Mouse (Mus musculus) neural tube, embryonic 14.5 days (tissue): ENCODE data around the gene Erc2. TPM values are rescaled to one million over a fixed set of nuclear protein-coding genes. Genes with fewer than 3 reads are reported as not detected.

Experiments
- ATAC-seq: fragments of 200-750 bp; cut with Nextera tagmentation; 2 replicates; pipeline ENCODE4 v1.8.0; 2017; ENCODE audit warnings: low read depth, mild to moderate bottlenecking, moderate TSS enrichment, moderate library complexity
- H3K27ac ChIP-seq: fragments of 300-500 bp; sonication (generic); 2 replicates; pipeline ENCODE4 v1.5.1; 2014; ENCODE audit warnings: low read depth, mild to moderate bottlenecking, control low read depth, low read length, moderate library complexity, mixed read lengths
- H3K27me3 ChIP-seq: fragments of 300-500 bp; sonication (generic); 2 replicates; pipeline ENCODE4 v1.6.1; 2014; ENCODE audit warnings: low read length; ENCODE audit not compliant: control insufficient read depth, insufficient read depth
- H3K36me3 ChIP-seq: fragments of 300-500 bp; sonication (generic); 2 replicates; pipeline ENCODE4 v1.6.1; 2014; ENCODE audit warnings: low read length, mixed read lengths; ENCODE audit not compliant: control insufficient read depth, insufficient read depth
- H3K4me1 ChIP-seq: fragments of 300-500 bp; sonication (generic); 2 replicates; pipeline ENCODE4 v1.6.1; 2014; ENCODE audit warnings: low read length; ENCODE audit not compliant: control insufficient read depth, insufficient read depth
- H3K4me2 ChIP-seq: fragments of 300-500 bp; sonication (generic); 2 replicates; pipeline ENCODE4 v1.6.1; 2014; ENCODE audit warnings: mild to moderate bottlenecking, low read depth, low read length, control low read depth
- H3K4me3 ChIP-seq: fragments of 300-500 bp; sonication (generic); 2 replicates; pipeline ENCODE4 v1.5.1; 2014; ENCODE audit warnings: low read depth, low read length, control low read depth, mixed read lengths
- H3K9ac ChIP-seq: fragments of 300-500 bp; sonication (generic); replicated peaks from 2 replicates; pipeline ENCODE4 v1.6.1; 2014; ENCODE audit warnings: low read depth, mild to moderate bottlenecking, control low read depth, low read length, mixed read lengths
- H3K9me3 ChIP-seq: fragments of 300-500 bp; sonication (generic); 2 replicates; pipeline ENCODE4 v1.6.1; 2016; ENCODE audit warnings: low read length; ENCODE audit not compliant: control insufficient read depth
- WGBS: fragments of 180-500 bp; shearing (Covaris S2); extraction: QIAGEN DNeasy Blood & Tissue Kit; methylation state at CpG from one replicate; pipeline ENCODE4 v1.1.7; 2014; 5-methylcytosine and 5-hydroxymethylcytosine counted together
- polyA plus RNA-seq: library from polyadenylated mRNA; unstranded; fragments of >200 nt; fragmentation: Nextera tagmentation; extraction: Ambion mirVana; gene quantifications from 2 replicates; pipeline ENCODE4 v1.2.1, GENCODE M21; 2014

Gene Erc2
- polyA plus RNA-seq, 1 experiment from 2014 or later, result 117 TPM

GRCm38 (mm10) chr14:27985201-27985600 lies 363.0 kb downstream of the Erc2 start:
- WGBS, result 60% methylated on average over 5 of the region's 5 CpGs
- H3K36me3 ChIP-seq, result no peaks in the 10 kb centered on the region
- no peak for ATAC-seq
- H3K4me2 ChIP-seq, result no peak overlapping the region
- H3K27me3 ChIP-seq, result no peaks in the 10 kb centered on the region
- H3K9me3 ChIP-seq, result no peaks in the 10 kb centered on the region
- H3K4me3 ChIP-seq, result no peak overlapping the region
- no peak overlapping the region for H3K27ac ChIP-seq
- no peak overlapping the region for H3K9ac ChIP-seq
- 0 out of 2 replicates have a peak, but pooled peaks cover 2% of the 10 kb centered on the region for H3K4me1 ChIP-seq

DNA sequence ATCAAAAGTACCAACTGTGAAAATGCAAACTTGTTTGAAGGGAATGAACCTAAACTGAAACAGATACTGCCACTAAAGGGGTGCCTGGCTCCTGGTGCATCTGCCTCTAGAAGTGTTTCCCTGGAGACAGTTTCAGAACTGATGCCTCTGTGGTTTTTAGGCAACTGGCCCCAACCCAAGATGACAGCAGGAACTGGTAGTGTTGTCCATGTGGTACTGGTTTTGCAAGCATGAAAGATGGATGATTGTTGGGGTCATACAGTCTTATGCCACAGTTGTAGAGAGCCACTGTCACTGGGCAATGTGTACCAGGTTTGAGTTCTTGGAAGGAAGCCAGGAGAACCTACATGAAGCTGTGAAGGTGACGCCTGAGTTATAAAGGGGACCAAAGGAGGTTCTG lies 365.2 kb downstream of the Erc2 start:
- Histone ChIP-seq H3K9me3 (no peaks in the 10 kb centered on the region), H3K4me3 (no peak overlapping the region), H3K36me3 (no peaks in the 10 kb centered on the region), H3K4me1 (0 out of 2 replicates have a peak, but pooled peaks cover 2% of the 10 kb centered on the region), H3K27me3 (no peaks in the 10 kb centered on the region), H3K4me2 (no peak overlapping the region), H3K9ac (no peak overlapping the region), H3K27ac (no peak overlapping the region)
- ATAC-seq, result no peak
- WGBS, result 93% methylated on average over 1 of the region's 1 CpGs

DNA sequence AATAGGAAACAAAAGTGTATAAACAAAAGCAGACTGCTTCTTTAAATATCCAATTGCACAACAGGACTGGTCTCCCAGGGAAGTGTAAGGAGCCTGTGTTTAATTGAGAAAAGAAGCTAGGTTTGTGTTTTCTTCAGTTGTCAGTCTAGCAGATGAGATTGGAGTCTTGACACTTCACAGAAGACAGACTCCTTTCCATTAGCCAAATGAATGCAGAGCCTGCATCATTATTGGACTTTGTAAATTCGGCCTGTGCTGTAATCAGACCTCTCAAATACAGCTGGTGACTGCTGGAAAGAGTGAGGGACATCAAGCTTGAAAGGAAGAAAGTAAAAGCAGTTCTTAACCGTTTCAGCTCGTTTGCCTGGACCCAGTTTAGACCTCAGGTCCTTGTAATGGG lies 376.3 kb downstream of the Erc2 start:
- ATAC-seq, result no peak
- Histone ChIP-seq H3K27ac (no peak overlapping the region), H3K9me3 (no peaks in the 10 kb centered on the region), H3K4me2 (no peak overlapping the region), H3K36me3 (no peaks in the 10 kb centered on the region), H3K4me3 (no peak overlapping the region), H3K27me3 (no peaks in the 10 kb centered on the region), H3K9ac (no peak overlapping the region), H3K4me1 (no peaks in the 10 kb centered on the region)
- WGBS, result 66% methylated on average over 3 of the region's 3 CpGs

DNA sequence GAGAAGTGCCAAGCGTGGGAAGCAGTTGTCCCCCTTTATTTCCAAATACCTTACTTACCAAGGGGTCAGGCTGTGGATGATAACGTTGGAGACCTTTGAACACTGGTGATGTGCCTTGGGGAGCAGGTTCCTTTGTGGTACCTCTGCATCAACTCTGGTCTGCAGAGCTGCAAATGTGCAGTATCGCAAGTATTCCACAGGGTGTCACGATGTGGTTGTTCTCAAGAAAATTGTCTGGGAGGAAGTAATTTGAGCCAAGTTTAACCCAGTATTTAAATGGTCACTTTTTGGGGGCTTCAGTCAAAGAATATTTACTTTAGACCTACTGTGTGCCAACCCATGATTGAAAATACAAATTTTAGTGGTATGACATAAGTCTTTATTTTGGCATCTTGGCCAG lies 381.8 kb downstream of the Erc2 start:
- Histone ChIP-seq H3K27me3 (no peaks in the 10 kb centered on the region), H3K36me3 (no peaks in the 10 kb centered on the region), H3K4me3 (no peak overlapping the region), H3K4me2 (no peak overlapping the region), H3K4me1 (no peaks in the 10 kb centered on the region), H3K9me3 (no peaks in the 10 kb centered on the region), H3K27ac (no peak overlapping the region), H3K9ac (no peak overlapping the region)
- whole genome bisulfite sequencing, result 55% methylated on average over 4 of the region's 4 CpGs
- no peak for ATAC-seq

- ATAC-seq, result no peak
- no peaks in the 10 kb centered on the region for H3K36me3 ChIP-seq
- H3K4me3 ChIP-seq, result no peak overlapping the region
- no peak overlapping the region for H3K4me2 ChIP-seq
- H3K4me1 ChIP-seq, result no peaks in the 10 kb centered on the region
- H3K27ac ChIP-seq, result no peak overlapping the region
- 88% methylated on average over 10 of the region's 10 CpGs for WGBS
- H3K9me3 ChIP-seq, result no peaks in the 10 kb centered on the region
- H3K9ac ChIP-seq, result no peak overlapping the region
- H3K27me3 ChIP-seq, result no peaks in the 10 kb centered on the region
Measured at GRCm38 (mm10) chr14:28010536-28011280, 388.5 kb downstream of the Erc2 start.

DNA sequence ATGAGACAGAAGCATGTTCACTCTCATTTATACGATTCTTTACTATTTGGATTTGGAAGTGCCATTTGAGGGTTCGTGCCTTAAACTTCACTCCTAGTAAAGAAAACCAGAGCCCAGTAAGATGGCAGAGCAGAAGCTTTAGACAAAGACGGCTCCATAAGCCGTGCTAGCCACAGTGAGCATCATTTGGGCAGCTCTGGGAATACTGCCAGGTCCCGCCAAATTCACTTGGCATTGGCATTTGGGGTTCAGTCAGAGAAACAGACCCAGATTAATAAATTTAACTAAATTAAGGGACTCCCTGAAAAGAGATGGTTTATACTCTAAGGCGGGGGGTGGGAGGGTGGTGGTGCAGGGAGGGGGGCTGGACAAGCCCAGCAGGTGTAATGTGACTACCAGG lies 401.0 kb downstream of the Erc2 start:
- Histone ChIP-seq H3K27me3 (no peaks in the 10 kb centered on the region), H3K36me3 (no peaks in the 10 kb centered on the region), H3K4me1 (no peaks in the 10 kb centered on the region), H3K9ac (no peak overlapping the region), H3K9me3 (no peaks in the 10 kb centered on the region), H3K27ac (no peak overlapping the region), H3K4me3 (no peak overlapping the region), H3K4me2 (no peak overlapping the region)
- 68% methylated on average over 6 of the region's 6 CpGs for WGBS
- ATAC-seq, result no peak

- Histone ChIP-seq H3K4me2 (no peak overlapping the region), H3K9me3 (no peaks in the 10 kb centered on the region), H3K4me3 (no peak overlapping the region), H3K27ac (no peak overlapping the region), H3K9ac (no peak overlapping the region), H3K27me3 (no peaks in the 10 kb centered on the region), H3K4me1 (no peaks in the 10 kb centered on the region), H3K36me3 (no peaks in the 10 kb centered on the region)
- 43% methylated on average over 1 of the region's 1 CpGs for WGBS
- ATAC-seq, result no peak; the same call in 1 of the 2 replicates
Measured at GRCm38 (mm10) chr14:28030870-28031269, 408.6 kb downstream of the Erc2 start.

- 88% methylated on average over 2 of the region's 2 CpGs for WGBS
- no peaks in the 10 kb centered on the region for H3K9me3 ChIP-seq
Measured at GRCm38 (mm10) chr14:28035013-28035412, 412.8 kb downstream of the Erc2 start.

DNA sequence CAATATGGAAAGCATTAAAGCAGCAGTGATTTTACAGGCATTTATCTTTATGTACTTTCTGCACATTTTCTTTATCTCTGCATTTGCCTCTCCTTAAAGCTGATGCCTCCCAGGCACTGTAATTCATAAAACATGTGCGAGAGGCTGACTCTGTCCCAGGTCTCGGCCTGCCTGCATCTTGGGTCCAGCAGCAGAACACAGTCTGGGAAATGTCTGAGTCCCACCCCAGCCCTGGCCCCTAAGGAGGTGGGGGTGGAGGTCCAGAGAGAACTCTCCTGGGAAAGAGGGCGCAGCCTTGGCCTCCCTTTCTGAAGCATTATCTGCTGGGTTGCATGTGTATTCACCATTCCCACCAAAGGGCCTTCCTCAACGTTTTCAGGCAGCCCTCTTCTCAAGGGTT lies 420.9 kb downstream of the Erc2 start:
- peak; percentile 60 for ATAC-seq
- Histone ChIP-seq H3K36me3 (no peaks in the 10 kb centered on the region), H3K4me2 (no peak overlapping the region), H3K9me3 (no peaks in the 10 kb centered on the region), H3K4me3 (no peak overlapping the region), H3K27ac (peak overlapping the region; percentile 61; the same call in 1 of the 2 replicates), H3K4me1 (peaks cover 12% of the 10 kb centered on the region), H3K9ac (no peak overlapping the region), H3K27me3 (no peaks in the 10 kb centered on the region)
- WGBS, result 37% methylated on average over 4 of the region's 4 CpGs

More at GRCm38 (mm10) chr14:28035013-28035412, 412.8 kb downstream of the Erc2 start:
- H3K9ac ChIP-seq, result no peak overlapping the region
- no peaks in the 10 kb centered on the region for H3K36me3 ChIP-seq
- no peak overlapping the region for H3K27ac ChIP-seq
- H3K4me3 ChIP-seq, result no peak overlapping the region
- no peaks in the 10 kb centered on the region for H3K4me1 ChIP-seq
- no peak overlapping the region for H3K4me2 ChIP-seq
- H3K27me3 ChIP-seq, result no peaks in the 10 kb centered on the region
- ATAC-seq, result no peak
